Mouse (Mus musculus) frontal cortex, adult (tissue): ENCODE data around the gene Phox2b.

Source experiments
- ATAC-seq: cut with Nextera tagmentation; 2 replicates; pipeline ENCODE4 v1.9.2; 2017; ENCODE audit warnings: mild to moderate bottlenecking, moderate library complexity, mixed read lengths; ENCODE audit not compliant: low TSS enrichment

Phox2b gene

GRCm38 (mm10) chr5:67091766-67092165 lies 7.3 kb downstream of the Phox2b start:
- ATAC-seq = no peak

DNA sequence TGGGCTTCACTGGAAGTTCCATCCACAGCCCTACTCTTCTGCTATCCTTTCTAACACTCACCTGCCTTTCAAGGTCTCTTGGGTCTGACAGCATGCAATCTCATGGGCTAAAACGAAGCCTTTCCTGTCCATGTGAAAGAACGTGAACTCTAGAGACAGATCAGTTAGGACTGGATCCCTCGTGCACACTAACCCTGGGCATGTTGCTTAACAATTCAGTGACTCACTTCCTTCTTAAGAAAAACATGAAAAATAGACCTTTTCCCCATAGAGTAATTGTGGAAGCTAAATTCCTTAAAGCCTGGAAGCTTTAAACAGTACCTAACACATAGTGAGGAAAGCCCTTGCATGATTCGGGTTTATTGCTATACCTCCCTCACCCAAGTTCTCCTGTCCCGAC lies 8.2 kb downstream of the Phox2b start:
- ATAC-seq = no peak

GRCm38 (mm10) chr5:67083117-67083516 lies 16.0 kb downstream of the Phox2b start:
- no peak for ATAC-seq

DNA sequence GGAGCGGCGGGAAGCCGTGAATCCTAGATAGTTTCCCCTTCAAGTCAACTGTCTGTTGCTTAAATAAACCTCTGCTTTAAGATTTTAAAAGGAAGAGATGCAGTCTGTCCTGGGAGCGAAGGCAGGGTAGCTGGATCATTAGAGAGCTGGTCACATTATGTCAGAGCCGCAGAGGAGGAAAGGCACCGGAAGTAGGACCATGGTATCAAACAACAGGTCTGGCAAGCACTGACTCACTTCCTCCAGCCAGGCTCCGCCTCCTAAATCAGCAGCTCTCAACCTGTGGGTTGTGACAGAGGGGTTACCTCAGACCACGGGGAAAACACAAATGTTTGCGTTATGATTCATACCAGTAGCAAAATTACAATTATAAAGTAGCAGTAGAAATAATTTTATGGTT lies 35.5 kb downstream of the Phox2b start:
- ATAC-seq = no peak

DNA sequence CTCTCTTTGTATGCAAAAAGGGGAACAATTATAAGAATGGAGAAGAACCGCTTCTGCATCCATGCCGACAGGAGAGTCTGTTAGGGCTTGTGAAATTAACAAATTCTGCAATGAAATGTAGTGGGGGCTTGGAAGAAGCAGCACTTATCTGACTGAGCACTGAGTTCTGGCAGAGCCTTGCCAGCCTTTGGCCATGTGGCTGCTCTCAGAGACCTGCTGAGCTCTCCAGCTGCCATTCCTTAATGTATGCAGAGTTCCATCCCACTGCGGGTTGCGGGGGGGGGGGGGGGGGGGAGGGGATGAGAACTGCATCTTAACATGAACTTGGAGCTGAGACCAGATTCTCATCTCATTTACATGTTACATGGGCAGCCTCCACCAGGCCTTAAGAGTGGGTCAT lies 38.6 kb downstream of the Phox2b start:
- no peak for ATAC-seq

- no peak for ATAC-seq
These were observed 41.3 kb downstream of the Phox2b start for GRCm38 (mm10) chr5:67057803-67058202.

- ATAC-seq = peak; percentile 81
These were observed 51.1 kb downstream of the Phox2b start for GRCm38 (mm10) chr5:67048003-67048402.
